Mouse (Mus musculus): ENCODE data around the gene Gabpb2. TPM values are rescaled to one million over a fixed set of nuclear protein-coding genes. Genes with fewer than 3 reads are reported as not detected.

Gene Gabpb2
- 10 to 100 TPM; 21.3 to 22.6 TPM for total RNA-seq (2021)
- long read RNA-seq, experiment 1, full-length matches to known transcripts = 2 of 12 reads
- long read RNA-seq, experiment 1, partial matches to known transcripts = 1 of 12 reads
- long read RNA-seq, experiment 1, other reads (novel, unspliced or antisense) = 9 of 12 reads
- long read RNA-seq, experiment 2, partial matches to known transcripts = 1 of 5 reads
- long read RNA-seq, experiment 2, other reads (novel, unspliced or antisense) = 4 of 5 reads

GRCm38 (mm10) chr3:95217255-95218134 is at the start of gene Gabpb2:
TSS of gene Gabpb2 (minus strand) at chr3:95217916.
- DNase-seq = peak; percentile 97 to 99

DNA sequence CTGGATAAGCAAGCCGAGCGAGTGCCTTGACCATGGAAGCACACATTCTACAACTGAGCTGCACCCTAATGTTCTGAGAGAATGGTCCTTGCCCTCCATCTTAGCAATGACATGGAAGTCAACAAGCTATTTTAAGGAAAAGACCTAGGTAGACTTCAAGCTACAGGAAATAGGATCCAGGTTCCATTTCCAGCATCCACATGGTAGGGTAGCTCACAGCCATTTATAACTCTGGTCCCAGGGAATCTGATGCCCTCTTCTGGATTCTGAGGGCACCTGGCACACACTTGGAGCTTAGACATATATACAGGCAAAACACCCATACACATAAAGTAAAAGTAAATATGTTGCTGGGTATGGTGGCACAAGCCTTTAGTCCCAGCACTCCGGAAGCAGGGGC is 48.3 kb upstream of the Gabpb2 start:
- no peak for DNase-seq

DNA sequence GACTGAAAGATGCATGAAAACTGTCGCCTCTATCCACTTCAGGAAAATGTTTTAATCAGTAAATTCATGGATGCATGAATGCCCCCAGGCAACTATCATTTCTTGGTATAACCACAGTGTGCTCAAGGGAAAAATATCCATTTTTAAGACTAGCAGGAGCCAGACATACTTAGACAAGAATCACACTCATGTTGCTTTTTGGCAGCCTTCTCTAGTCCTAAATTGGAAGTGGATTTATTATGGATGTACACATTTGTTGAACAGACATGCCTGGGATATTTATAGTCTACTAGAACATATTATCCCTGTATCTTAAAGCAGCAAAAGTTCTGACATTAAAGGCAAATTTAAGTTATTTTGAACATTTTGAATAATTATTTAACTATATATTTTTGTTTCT is 47.0 kb upstream of the Gabpb2 start:
- no peak for DNase-seq

DNA sequence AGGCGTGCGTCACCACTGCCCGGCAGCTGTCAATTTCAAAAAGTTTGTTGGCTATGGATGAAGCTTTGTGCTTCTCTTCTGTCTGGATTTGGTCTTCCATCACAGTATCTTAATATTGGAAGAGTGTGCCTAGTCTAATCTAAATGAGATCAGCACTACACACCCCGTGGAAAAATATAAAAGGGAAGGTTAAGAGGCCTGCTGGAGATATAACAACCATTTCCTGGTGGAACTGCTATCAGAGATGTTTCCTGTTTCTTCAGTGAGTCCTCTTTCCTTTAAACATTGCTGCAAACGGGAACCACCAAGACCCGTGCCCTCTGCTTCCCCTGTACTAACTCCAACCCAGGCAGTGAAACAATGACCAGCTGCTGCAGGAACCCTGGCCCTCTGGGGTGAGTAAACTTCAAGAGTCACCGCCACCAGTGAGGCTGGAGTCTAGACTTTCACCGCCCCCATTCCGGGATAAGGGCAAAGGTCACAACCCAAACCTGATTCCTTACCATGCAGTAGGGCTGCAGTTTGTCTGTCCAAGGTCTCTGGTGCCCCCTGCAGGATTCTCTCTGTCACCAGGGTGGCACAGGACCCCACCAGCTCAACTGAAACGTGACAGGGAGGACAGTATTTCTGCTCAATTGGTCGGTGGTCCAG is 45.5 kb upstream of the Gabpb2 start:
- DNase-seq = peak; percentile 74 to 86

GRCm38 (mm10) chr3:95261975-95262374 is 44.3 kb upstream of the Gabpb2 start:
- DNase-seq = no peak

GRCm38 (mm10) chr3:95256931-95257330 is 39.2 kb upstream of the Gabpb2 start:
- no peak for DNase-seq

DNA sequence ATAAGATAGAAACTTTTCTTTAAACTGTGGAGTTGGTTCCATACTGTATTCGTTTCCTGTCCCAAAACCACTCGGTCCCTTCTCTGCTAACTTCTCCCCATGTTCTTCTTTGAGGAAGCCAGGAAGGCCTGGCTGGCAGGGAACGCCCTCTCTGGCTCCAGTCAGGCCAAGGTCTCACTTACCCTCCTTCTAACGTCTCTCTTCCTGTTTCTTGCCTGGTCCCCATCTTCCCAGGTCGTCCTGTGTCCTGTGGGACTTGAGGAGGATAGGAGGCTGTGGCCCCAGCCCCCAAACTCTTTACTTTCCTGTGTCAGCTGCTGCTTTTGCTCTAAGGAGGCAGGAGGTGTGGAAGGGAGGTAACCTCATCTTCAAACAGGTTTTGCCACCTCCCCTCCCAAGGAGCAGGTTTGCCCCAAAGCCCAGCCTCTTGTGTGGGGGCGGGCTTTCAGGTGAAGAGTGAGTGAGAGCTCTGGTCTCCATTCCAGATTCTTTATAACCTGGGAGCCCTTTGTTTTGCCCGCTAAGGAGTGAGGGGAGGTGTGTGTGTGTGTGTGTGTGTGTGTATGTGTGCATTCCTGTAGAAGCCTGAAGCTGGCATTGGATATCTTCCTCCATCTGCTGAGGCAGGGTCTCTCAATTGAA is 33.2 kb upstream of the Gabpb2 start, which contains the start of gene Bnipl:
TSS of gene Bnipl (minus strand) at position 411 of the 642 bp plus-strand sequence.
- no peak for DNase-seq

- DNase-seq = no peak
These were observed 32.6 kb upstream of the Gabpb2 start for GRCm38 (mm10) chr3:95250361-95250760.

DNA sequence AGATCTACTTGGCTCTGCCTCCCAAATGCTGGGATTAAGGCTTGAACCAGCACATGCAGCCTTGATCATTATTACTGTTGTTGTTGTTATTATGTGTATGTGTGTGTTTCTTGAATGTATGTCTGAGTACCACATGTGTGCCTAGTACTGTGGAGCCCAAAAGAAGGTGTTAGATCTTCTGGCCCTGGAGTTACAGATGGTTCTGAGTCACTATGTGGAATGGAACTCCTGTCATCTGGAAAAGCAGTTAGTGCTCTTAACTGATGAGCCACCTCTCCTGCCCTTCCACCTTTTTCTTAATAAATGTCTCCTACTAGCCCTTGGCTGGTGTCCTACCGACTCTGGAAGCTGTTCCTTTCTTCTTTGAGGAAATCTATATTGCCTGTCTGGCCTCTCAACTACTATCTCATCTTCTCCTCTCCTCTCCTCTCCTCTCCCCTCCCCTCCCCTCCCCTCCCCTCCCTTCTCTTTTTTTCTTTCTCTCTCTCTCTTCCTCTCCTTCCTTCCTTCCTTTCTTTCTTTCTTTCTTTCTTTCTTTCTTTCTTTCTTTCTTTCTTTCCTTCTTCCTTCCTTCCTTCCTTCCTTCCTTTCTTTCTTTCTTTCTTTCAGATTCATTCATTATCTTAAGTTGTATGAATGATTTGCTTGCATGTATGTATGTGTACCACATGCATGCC is 30.1 kb upstream of the Gabpb2 start:
- no peak for DNase-seq

- DNase-seq = peak; percentile 61 to 68
These were observed 28.9 kb upstream of the Gabpb2 start for GRCm38 (mm10) chr3:95246465-95247231.

- DNase-seq = no peak
These were observed 25.4 kb upstream of the Gabpb2 start for GRCm38 (mm10) chr3:95243086-95243485.

GRCm38 (mm10) chr3:95241498-95241897 is 23.8 kb upstream of the Gabpb2 start, which contains the start of gene Gm128:
TSS of gene Gm128 (minus strand) at chr3:95241598.
- no peak for DNase-seq

DNA sequence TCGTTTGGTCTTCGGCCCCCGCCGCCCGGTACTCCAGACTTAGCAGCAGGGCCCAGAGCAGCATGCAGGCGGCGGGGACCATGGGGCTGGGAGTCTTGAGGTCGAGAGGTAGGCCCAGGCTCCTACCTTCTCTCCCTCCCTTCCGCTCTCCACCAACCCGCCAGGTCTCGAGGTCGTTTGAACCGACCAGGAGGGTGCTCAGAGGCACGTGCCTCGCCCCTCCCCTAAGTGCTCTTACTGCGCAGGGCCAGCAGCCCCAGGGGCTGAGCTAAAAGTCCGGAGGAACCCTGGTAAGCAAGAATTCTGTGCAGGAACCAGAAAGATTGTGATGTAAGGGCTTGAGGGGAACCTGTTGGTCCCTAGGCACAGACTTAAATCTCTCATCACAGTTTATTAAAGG is 23.2 kb upstream of the Gabpb2 start:
- no peak for DNase-seq

DNA sequence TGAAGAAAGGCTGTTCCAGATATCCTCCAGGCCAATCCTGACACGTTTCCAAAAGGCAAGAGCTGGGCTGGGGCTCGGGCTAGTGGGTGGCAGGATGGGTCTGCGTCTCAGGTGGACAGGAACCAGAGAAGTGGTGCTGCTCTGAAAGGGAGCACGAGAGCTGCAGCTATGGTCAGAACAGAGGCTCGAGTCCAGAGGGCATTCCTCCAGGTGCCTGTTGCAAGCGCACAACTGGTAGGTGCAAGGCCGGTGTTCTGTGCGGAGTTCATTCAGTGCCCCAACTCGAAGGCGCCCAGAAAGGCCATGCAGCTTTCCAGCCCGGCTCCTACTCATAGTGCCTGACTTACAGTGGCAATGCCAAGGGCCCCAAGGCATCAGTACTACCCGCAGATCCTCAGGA is 22.3 kb upstream of the Gabpb2 start:
- DNase-seq = no peak

- DNase-seq = no peak
These were observed 21.3 kb upstream of the Gabpb2 start for GRCm38 (mm10) chr3:95239022-95239421.

DNA sequence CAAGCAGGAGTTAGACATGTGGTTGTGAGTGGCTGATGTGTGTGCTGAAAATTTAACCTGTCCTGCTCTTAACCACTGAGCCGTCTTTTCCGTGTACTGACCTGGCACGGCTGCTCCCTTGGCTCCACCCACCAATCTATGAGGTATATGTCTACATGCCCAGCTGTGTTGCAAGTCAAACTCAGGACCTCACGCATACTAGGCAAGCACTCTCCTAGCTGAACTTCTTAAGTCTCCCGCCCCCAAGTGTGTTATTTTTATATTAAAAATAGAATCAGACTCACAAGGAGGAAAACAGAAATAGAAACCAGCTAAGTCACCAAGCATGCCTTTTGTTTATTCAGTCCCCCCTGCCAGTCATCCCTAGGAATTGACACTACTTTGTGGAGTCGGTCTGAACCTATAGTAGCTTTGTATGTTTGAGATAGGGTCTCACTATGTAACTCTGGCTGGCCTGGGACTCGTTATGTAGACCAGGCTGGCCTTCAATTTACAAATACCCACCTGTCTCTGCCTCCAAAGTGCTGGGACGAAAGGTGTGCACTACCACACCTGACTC is 19.9 kb upstream of the Gabpb2 start:
- DNase-seq = no peak

DNA sequence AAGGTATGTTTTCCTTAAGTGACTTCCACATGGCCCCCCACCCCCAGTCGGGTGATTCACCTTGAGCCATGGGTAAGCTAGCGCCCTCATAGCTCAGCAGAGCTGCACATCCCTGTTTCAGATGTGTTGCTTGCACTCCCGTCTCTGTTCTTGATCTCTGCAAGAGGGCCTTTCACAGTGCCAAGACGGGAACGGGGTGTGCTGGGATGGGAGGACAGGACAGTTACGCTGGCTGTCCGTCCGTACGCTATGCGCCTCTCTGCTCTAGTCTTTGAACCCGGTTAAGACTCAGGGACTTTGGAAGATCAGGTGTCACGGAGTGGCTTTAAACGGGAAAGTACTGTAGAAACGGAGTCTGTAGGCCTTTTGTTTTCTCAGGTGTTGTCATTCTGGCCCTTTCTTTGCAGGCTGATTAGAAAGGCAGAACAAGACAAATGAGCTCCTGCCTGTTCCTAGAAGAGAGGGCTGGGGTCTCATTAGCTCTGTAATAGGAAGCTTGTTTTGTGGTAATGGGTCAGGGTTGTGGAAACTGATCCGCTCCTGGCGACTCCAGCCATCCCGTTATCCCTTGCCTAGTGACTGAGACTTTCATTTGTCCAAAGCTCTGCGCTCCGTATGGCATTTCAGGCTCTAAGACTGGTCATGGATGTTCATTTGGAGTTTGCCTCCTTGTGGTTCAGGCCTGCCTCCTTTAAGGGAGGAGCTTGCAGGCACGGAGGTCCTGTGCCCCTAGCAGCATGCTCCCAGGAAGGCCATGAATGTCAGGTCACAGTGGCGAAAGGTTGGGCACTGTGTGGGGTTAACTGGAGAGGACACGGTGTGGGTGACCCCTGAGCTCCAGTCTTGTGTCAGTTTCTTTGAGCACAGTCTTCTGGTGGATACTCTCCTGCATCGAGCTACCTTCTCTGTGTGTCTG is 17.9 kb upstream of the Gabpb2 start:
- no peak for DNase-seq

DNA sequence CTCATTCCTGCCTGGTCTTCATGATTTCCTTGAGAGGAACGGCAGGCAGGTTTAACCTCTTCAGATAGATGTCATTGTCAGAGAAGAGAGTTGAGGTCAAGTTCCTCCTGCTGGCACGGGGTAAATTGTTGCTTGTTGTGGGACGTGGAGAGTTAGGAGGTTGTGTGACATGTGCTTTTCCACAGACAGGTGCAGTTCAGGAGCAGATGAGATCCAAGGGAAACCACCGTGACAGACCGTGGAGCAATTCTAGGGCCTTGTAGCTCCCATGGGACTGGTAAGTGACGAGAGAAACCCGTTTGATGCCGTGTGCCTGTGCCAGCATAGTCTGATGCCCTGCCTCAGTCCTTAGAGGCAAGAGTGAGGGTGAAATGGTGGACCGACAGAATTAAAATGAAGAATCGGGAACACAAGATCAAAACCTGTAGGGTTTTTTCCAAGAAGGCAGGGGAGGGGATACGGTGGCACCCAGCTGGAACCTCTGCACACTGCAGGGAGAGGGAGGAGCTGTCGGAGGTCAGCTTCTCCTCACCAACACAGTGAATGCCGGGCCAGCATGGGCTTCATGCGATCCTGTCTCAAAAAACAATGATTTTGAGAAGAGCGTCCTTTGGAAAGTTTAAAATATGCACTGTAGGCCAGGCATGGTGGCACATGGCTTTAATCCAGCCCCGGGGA is 15.7 kb upstream of the Gabpb2 start:
- DNase-seq = no peak

DNA sequence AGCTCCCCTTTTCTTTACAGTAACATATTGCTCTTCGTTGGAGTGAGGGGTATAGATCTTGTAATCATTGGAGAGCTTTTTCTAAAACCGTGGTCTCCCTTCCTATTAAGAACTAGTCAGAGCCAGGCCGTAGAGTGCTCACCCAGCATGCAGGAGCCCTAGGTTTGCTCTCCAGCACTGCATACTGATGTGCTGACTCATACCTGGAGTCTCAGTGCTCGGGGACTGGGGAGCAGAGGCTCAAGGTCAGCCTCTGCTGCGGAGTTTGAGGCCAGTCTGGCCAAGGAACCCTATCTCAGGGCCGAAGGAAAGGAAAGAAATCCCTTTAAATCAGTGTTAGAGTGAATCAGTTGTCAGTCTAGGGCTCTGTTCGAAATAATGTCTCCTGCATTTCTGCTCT is 15.1 kb upstream of the Gabpb2 start:
- DNase-seq = peak; percentile 78 to 81

Data from adrenal gland, postnatal 36 days (tissue).